Mouse (Mus musculus) lung, postnatal 4 days (tissue): ENCODE results near the gene Tcf12.

ENCODE experiments used
- DNase-seq, 2 experiments: peaks; one replicate each; pipeline ENCODE4 v3.0.0; 2021

Tcf12 gene

DNA sequence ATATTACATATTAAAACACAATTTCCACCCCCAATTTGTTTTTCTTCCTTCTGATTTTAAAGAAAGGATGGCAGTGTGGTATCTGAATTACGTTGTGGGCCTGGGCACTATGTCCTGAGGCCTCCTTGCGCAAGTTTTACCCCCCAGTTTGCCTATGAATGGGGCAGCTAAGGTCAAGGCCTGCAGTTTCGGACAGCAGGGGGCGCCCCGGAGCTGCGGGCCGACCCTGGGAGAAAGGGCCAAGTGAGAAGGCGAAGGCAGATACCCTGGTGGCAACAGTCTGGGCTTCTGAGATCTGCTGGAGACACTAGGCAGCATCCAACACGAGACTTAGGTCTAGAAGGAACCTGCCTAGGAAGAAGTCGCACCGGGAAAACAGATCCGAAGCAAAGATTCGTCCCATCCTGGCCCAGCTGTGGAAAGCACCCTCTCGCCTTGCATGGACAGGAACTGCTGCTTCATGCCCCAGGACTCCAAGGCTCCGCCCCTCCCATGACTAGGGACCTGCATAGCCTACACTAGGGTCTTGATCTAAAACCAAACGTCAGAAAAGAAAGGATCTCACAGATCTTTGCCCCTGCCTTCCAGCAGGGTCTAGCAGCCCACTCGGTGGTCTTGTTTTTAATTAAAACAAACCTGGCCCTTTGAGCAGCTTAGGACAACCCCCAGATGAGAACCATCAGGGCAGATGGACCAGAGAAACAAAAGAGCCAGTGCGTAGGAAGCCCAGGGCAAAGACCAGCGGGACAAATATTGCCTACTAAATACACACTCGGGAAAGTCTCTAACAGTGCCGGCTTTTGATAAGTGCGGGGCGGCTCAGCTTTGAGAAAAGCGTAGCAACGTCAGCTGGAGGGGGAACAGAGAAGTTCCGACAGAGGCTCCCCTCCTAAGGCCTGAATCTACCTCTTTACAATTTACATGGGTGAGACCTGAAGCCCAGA is 279.6 kb downstream of the Tcf12 start:
- peak; percentile 78 to 86 for DNase-seq

DNA sequence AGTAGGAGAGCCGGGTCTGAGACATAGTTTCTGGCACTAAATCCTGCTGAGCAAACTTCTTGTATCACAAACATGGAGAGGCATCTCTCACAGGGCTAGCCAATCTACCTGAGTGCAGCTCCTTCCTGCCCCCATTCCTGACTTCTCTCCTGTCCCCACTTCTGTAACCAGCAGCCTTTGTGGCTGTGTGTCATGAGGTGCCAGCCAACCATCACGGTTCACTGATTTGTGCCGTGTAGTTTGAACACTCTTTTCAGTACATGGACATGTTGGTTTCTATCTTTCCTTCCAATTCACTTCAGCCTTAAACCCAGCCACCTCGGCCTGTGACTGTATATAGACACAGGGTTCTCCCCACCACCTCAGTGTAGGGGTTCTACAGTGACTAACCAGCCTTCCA is 280.7 kb downstream of the Tcf12 start:
- DNase-seq: no peak

DNA sequence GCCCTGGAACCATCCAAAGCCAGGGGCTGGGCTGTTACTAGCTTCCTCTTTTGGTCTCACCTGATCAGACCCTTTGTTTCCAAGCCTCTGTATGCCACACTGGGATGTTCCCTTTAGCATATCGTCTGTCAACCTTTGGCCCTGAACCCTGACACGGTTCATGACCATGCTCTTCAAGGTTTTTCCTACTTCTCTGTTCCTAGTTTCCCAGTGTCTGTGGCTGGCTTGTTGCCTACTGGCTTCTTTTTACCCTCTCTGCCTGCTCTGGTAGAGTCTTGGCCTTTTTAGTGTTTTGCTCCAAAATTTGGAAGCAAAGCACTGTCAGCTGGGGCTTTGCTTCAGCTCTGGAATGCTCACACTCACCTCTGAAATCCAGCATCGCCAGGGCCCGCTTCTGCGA is 281.3 kb downstream of the Tcf12 start:
- DNase-seq: no peak

DNA sequence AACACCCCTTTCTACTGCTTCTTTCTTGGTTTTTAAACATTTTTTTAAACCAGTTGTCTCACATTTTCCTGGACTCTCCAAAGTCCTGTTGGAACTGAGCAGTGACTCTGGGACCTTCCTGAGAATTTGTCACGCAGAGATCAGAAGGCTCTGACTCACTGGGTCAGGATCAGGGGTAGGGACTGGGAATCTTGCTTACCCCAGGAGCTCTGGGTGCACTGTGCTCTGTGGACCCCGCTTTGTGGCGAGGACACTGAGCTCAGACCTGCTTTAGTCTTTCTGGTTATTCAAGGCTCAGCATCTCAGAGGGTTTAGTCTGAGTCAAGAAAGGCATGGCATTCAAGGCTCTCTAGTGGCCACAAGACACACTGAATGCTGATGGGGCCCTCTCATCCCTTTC is 281.9 kb downstream of the Tcf12 start:
- DNase-seq: no peak

DNA sequence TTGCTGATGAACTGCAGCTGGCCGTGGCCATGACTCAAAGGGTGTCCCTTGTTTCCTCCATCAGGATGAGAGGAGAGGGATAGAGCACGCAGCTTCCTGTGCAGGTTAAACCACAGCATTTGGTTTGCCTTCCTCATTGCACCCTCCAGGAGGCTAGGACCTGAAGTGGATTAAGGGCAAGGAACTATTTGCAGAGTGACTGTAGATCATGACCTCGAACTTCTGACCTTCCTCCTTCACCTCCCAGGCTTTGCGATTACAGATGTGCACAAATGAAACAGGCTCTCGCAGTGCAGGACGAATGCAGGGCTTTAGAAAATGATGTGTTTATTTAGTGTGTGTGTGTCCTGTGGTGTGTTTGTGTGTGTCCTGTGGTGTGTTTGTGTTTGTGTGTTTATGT is 282.5 kb downstream of the Tcf12 start:
- DNase-seq: no peak

DNA sequence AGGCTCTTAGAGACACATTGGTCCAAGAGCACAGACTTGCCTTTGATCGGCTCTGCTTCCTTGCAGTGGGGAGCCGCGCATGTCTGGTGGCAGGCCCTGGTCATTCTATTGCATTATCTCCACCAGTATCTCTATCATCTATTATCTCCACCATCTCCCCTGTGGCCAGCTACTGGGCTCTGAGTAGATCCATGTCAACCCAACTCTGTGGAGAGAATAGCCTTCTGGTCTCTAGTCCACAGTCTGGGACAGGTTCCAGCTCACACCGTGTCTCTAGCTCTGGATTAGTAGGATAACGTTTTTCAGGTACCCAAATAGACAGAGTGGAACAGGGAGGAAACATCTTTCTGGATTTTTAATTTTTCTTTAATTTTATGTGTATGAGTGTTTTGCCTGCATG is 284.3 kb downstream of the Tcf12 start:
- no peak for DNase-seq

DNA sequence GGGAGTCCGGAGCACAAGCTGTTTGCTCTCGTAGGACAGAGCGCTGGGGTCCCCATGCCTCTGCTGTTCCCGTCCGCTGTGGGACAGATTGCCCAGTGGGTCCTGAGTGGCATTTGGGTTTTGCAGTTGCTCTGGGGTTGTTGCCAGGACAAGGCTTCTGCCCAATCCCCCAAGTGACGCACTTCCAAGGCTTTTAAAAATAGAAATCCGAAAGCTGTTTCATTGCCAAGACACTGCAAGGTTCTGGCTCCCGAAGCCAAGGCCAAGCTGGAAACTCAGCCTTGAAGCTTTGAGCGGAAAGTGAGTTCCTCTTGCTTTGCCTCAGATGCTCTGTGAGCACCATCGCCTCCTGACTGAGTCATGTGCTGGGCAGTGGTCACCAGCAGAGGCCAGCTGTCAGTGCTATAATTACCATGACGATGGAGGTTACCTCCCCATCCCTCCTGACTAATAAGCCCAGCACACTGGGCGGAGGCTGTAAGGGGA is 285.6 kb downstream of the Tcf12 start:
- DNase-seq: peak; percentile 64 to 85

DNA sequence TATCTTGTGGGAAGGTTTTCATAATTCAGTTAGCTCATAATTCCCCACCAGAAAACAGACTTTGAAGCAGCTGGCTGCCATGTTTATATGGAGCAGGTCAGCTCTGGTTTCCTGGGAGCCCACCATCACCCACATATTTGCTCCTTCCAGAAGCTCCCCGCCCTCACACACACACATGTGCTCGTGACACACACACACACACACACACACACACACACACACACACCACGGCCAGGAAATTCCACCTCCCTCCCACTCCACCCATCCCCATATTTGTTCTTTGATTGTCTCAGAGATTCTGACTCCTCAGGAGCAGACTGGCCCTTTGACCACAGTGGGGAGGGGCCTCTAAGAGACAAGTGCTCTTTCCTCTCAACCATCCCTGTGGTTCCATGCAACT is 289.7 kb downstream of the Tcf12 start:
- DNase-seq: no peak

DNA sequence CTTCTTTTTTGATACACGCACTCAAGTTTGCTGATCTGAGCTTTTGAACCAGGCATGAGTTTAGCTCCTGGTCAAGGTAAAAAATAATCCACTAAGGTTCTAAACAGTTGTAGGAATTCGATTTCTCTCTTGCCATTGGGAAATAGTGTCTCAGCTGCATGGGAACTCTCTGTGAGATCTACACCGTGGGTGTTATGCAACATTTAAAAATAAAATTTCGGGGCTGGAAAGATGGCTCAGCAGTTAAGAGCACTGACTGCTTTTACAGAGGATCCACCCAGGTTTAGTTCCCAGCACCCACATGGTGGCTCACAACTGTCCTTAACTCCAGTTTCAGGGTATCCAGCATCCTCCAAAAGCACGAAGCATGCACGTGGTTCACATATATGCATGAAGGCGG is 293.2 kb downstream of the Tcf12 start:
- DNase-seq: no peak

DNA sequence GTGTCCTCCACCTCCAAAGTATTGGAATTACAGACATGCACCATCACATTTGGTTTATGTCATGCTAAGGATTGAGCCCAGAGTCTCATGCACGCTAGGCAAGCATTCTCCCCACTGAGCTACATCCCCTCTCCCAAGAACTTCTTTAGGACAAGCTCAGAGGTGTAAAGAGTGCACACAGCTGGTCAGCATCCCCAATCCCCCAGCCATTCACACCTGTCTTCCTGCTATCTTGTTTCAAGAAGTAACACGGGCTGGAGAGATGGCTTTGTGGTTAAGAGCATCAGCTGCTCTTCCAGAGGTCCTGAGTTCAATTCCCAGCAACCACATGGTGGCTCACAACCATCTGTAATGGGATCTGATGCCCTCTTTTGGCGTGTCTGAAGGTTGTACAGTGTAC is 295.6 kb downstream of the Tcf12 start:
- no peak for DNase-seq

DNA sequence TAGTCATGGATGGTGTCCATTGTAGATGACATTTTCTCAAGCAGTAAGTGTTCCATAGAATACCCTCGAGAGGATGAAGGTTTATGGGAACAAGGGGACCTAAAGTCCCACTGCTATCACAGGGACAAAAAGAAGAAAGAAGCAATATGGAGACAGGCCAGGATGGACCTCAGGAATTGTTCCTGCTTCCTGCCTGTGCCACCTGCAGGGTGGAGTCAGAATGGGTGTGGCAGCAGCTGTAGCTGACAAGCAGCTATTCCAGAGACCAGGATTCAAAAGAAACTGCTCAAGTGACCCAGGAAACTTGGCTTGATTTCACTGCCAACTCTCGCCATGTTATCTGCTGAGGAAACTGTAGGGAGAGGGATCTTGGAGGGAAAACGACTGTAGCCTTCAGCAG is 298.1 kb downstream of the Tcf12 start:
- no peak for DNase-seq

DNA sequence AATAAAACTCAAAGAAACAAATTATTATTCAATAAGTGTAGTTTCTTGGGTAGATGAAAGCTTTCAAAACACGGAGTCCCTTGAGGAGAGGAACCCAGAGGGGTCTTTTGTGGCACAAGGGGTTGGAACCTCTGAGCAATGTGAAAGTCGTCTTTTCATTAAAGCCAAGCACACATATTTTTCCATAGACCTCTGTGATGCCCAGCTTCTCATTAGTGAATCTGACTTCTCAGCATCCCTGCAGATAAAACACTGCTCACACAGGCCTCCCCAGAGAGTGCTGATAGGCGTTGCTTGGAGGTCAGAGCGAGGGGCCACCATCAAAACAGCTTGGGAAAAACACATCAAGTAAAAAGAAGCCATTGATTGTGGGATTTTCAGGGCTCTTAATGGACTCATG is 298.8 kb downstream of the Tcf12 start:
- no peak for DNase-seq

DNA sequence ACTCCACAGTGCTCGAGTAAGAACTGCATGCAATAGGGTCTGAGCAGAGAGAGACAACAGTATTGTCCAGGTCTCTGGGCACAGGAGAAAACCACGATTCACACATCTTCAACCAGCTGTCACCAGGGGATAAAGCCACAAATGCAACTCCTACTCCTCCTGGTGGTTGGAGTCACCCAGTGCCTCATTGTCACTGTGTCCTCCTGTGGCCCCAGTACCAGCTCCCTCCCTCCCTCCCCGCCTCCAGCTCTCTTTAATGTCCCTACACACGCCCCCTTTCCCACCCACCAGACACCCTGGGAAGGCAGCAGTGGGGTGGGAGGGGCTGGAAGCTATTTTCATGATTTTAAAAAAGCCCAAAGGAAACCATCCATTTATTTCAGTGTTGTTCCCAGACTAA is 299.3 kb downstream of the Tcf12 start:
- DNase-seq: peak; percentile 22 to 33

DNA sequence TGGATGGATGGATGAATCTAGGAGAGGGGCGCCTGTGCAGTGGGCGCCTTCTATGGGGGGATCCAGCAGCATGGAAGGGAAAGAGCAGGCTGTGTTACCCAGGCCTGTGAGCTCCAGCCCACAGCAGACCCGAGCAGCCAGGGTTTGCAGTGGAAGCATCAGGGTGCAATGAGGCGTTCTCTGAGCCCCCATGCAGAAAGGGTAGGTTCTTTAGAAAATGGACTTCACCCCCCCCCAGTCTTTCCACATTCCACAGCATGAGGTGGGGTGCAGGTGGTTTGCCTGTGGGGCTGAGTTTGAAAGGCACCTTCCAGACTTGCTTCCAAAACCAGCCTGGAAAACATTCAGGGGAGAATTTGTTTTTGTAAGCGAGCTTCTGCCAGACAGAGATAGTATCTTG is 300.3 kb downstream of the Tcf12 start:
- no peak for DNase-seq

DNA sequence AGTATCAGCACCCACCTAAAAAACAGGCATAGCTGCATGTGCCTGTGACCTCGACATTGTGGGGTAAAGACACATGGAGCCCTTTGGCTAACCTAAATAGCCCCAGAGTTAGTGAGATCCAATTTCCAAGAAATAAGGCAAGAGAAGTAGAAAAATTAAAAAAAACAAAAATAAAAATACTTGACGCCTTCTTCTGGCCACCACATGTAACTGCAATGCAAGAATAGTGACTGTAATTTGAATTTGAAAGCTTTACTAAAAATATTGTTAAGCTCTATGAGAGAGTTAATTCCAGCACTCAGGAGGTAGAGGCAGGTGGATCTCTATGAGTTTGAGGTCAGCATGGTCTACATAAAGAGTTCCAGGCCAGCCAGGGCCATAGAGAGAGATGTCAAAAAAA is 300.9 kb downstream of the Tcf12 start:
- no peak for DNase-seq

DNA sequence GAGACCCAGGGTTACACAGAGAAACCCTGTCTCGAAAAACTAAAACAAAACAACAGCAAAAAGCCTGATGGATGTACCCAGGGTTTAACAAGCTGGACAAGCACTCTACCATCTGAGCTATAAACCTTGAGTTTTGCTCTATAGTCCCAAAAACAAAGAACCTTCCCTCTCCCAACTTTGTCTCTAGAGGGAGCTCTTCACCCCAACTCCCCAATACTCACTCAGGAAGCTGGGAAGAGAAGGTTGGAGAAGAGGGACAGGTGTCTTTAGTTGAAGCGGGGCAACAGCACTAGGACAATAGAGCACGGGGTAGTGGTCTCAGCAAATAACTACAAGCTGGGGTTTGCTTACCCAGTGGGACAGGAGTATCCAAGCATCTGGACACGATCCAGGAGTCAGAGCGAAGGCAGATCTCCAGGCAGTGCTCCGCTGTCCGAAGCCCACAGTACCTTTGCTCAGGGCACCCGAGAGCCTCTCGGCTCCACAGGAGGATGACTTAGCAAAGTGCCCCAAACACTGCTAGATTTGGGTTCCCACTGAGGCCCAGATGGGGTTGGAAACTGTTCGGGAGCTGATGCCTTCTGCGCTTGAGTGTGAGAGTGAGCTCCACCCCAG is 302.9 kb downstream of the Tcf12 start:
- no peak for DNase-seq

DNA sequence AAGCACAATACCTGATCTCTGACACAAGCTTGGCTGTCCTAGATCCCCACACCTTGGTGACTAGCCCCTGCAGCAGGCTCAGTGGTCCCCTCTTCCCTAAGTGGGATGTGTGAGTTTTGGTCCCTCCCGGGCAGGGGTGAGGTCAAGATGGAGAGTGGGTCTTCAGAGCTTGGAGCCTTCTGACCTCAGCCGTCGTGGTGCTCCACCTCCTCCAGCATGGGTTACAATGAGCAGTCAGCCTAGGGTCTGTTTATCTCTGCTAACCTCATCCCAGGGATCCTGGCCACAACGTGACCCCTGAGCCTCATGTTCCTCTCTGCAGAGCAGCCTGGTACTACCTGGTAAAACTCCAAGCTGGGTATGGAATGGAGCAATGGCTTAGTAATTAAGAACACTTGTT is 303.9 kb downstream of the Tcf12 start:
- no peak for DNase-seq

DNA sequence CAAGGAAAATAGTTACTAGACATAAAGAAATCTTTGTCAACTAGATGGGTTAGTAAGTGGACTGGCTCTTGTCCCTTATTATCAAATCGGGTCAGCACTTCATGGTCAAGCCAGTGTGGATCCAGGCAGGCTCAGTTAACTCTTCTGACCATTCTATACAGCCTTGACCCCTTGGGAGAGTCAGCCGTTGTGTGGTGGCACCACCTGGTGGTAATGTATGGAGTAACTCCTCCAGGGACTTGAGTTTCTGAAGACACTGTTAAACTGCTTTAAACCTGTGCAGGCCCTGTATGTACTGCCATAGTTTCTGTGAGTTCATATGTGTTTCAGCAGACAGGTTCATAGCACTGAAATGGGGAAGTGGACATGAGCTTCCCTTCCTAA is 305.3 kb downstream of the Tcf12 start:
- peak; percentile 79 to 89 for DNase-seq

DNA sequence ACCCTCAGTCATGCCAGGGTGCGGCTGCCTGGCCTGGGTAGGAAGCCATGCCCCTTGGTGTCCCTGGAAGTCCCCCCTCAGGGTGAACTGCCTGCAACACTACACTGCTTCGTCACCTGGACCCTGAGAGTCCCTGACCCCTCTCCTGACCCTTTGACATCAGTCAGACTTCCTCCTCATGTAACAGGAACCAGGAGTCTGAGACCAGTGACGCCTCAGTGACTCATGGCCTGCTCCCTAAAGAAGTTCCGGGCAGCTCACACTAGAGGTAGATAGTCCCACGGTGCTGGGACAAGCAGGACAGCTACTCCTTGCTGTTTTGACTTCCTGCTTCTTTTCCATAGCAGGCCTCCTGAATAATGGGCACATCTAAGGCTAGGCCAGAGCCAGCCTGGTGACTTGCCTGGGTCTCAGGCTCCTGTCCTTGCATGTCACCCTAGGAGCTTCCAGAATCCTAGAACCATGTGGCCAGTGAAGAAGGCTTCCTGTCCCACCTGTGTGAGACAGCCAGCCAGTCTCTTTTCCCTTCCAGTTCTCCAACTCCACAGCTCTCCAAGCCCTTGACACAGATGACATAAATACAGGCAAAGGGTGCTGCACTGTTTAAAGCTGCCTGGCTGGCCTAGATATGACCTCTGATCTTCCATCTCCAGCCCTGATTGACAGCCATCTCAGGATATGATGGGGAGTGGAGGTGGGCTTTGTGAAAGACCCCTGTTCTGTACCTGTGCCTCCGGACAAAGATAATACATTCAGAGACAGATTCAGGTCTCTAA is 305.8 kb downstream of the Tcf12 start:
- DNase-seq: no peak

DNA sequence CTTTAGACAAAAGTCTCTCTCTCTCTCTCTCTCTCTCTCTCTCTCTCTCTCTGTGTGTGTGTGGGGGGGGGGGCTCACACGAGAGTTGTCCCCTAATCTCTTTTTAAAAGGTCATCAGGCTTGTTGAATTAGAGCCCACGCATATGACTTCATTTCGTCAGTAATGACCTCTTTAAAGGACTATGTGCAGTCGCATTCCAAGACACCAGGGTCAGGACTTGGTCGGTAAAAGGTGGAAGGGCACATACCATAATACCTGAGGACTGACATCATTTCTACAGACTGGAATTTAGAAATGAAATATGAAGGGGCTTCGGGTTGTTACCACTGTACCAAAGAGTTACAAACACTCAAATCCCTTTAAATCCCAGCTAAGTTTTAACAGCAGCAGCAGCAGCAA is 307.6 kb downstream of the Tcf12 start:
- no peak for DNase-seq

DNA sequence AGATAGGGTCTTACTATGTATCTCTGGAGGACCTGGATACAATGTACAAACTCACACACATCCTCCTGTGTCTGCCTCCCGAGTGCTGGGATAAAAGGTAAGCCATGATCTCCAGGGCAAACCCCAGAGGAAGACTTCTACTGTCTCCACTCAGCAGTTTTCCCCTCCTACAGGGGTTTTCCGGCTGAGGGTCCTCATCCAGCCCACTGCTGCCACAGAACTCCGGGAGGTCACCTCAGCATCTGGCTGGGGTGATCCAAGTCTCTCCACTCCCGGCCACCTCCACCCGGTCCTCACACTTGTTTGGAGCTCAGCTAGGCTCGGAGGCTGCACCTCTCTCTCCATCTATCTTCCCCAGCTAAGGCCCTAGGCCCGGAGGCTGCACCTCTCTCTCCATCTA is 308.4 kb downstream of the Tcf12 start:
- no peak for DNase-seq

DNA sequence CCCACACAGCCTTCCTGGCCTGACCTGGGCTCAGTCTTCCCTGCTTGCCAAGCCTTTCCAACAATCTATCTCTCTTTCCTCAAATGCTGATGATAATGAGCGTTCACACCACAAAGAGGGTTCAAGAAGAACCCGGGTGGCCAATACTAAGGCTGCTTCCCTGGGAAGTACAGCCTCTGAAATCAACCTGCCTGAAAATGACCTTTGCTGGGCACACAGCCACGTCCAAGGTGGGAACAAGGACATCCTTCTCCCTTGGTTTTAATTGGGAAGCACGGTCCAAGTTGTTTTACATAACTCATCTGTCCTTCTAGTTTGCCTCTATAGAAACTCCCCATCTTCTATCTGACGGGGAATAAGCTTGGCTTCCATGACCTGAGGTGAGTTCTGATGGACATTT is 312.1 kb downstream of the Tcf12 start:
- DNase-seq: no peak

DNA sequence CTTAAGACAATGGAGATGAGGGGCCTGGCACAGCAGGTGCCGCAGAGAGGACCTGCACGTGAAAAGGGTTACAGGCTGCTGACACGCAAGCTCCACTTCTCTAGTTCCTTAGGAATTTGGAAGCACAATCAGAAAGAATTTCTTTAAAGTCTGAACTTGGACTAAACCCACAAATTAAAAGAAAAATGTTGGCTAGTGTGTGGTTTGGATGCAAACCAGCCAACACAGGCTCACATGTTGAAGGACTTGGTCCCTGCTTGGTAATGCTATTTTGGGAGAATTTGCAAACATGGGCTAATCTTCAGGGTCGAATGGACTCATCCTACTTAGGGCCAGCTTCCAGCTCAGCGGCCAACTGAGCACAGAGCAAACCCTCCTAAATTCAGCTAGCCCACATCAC is 313.5 kb downstream of the Tcf12 start:
- no peak for DNase-seq
